Mouse (Mus musculus): ENCODE results near the gene Tmc7.
A peak's percentile ranks its signal among the peaks of the same experiment; 100 is the strongest.

DNA sequence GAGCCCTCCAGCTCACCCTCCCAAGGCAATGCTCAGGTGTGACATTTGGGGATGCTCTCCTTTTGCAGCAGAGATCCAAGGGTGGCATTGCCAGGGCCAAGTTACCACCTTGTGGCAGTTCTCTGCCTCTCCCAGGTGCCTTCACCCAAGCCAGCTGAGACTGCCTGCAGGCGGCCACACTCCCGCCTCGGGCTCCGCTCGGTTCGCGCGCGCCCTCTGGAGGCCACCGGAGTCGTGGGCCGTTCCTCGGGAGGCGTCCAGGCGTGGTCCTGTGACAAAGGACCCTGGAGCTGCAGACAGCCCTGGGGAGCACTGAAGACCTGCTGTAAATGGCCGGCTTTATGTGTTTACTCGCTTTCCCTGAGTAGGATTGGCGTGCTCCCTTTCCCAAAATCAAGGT, 65.8 kb downstream of the Tmc7 start:
- TF ChIP-seq CTCF (conservative IDR thresholded peaks at IDR 0.05; ENCODE audit: low read length) (peak; percentile 7; the same call in 1 of the 2 replicates), NANOG (IDR thresholded peaks at IDR 0.05; ENCODE audit: borderline replicate concordance, low read length) (no peak)
